31 mouse cellular contexts compared by ENCODE assay signal in genomic region chr1:33995386-33995785, GRCm38 (mm10).
"Had no signal": no experiment of that assay in that cellular context is flagged by ENCODE, and none has a peak within 500 bp of the region (broad histone marks: within the 10 kb centered on the region; RNA-seq: fewer than 3 reads in every experiment).

No protein-coding gene starts in this region.

- H3K4me1 ChIP-seq: limb, embryonic 12.5 days; lung, embryonic 15.5 days; midbrain, embryonic 12.5 days; midbrain, embryonic 15.5 days; neural tube, embryonic 12.5 days had no signal

- H3K9me3 ChIP-seq: limb, embryonic 10.5 days; limb, embryonic 12.5 days; limb, embryonic 13.5 days; limb, embryonic 15.5 days; liver, embryonic 12.5 days; liver, embryonic 13.5 days; liver, embryonic 15.5 days; lung, embryonic 15.5 days; megakaryocyte, embryonic 14.5 days; midbrain, embryonic 12.5 days; midbrain, embryonic 13.5 days; midbrain, embryonic 15.5 days; neural tube, embryonic 12.5 days had no signal

- H3K36me3 ChIP-seq: limb, embryonic 10.5 days; limb, embryonic 12.5 days; limb, embryonic 13.5 days; limb, embryonic 15.5 days; liver, embryonic 12.5 days; liver, embryonic 13.5 days; liver, embryonic 15.5 days; lung, embryonic 15.5 days; midbrain, embryonic 12.5 days; midbrain, embryonic 13.5 days; midbrain, embryonic 15.5 days; neural tube, embryonic 12.5 days had no signal

- H3K4me2 ChIP-seq: limb, embryonic 12.5 days; limb, embryonic 13.5 days; limb, embryonic 15.5 days; liver, embryonic 11.5 days; liver, embryonic 12.5 days; liver, embryonic 13.5 days; liver, embryonic 15.5 days; lung, embryonic 14.5 days; lung, embryonic 15.5 days; midbrain, embryonic 12.5 days; midbrain, embryonic 13.5 days; midbrain, embryonic 15.5 days; neural tube, embryonic 12.5 days had no signal

- H3K27me3 ChIP-seq: limb, embryonic 12.5 days; limb, embryonic 13.5 days; limb, embryonic 15.5 days; liver, embryonic 12.5 days; liver, embryonic 13.5 days; liver, embryonic 15.5 days; lung, embryonic 15.5 days; midbrain, embryonic 13.5 days; midbrain, embryonic 15.5 days; neural tube, embryonic 12.5 days had no signal

- DNase-seq: left cerebral cortex, postnatal 4 days; liver; liver, embryonic 13.5 days; liver, postnatal 0 days; lung, adult 18-20 months; lung, adult 2 months; lung, embryonic 14.5 days; lung, postnatal 10 days; lung, postnatal 14 days; lung, postnatal 36 days; lung, postnatal 4 days; midbrain, embryonic 14.5 days had no signal

- H3K9ac ChIP-seq: limb, embryonic 12.5 days; limb, embryonic 13.5 days; limb, embryonic 15.5 days; liver, embryonic 12.5 days; liver, embryonic 13.5 days; liver, embryonic 14.5 days; liver, embryonic 15.5 days; liver, postnatal 0 days; lung, embryonic 14.5 days; lung, embryonic 15.5 days; midbrain, embryonic 12.5 days; midbrain, embryonic 13.5 days; midbrain, embryonic 15.5 days; neural tube, embryonic 12.5 days had no signal

- H3K4me3 ChIP-seq: left cerebral cortex, adult 2 months; limb, embryonic 10.5 days; limb, embryonic 12.5 days; limb, embryonic 13.5 days; limb, embryonic 15.5 days; liver, embryonic 12.5 days; liver, embryonic 13.5 days; liver, embryonic 15.5 days; lung, embryonic 15.5 days; megakaryocyte, embryonic 14.5 days; midbrain, embryonic 12.5 days; midbrain, embryonic 13.5 days; midbrain, embryonic 15.5 days; myocyte; neural tube, embryonic 12.5 days had no signal

- H3K27ac ChIP-seq: left cerebral cortex, adult 2 months; limb, embryonic 10.5 days; limb, embryonic 12.5 days; limb, embryonic 13.5 days; limb, embryonic 15.5 days; liver, embryonic 12.5 days; liver, embryonic 13.5 days; liver, embryonic 14.5 days; liver, embryonic 15.5 days; lung, embryonic 15.5 days; macrophage; midbrain, embryonic 12.5 days; midbrain, embryonic 13.5 days; midbrain, embryonic 15.5 days; neural tube, embryonic 12.5 days had no signal

- ATAC-seq: lung, postnatal 0 days; midbrain, embryonic 13.5 days; midbrain, embryonic 15.5 days; midbrain, embryonic 16.5 days had no signal
